Mouse (Mus musculus) megakaryocyte, embryonic 14.5 days (primary cell): ENCODE results near the gene Git2.

ENCODE experiments used
- FLI1 ChIP-seq: IDR thresholded peaks from 2 replicates; pipeline ENCODE4 v1.6.1; 2012; ENCODE audit warnings: low read length, inconsistent platforms, mixed read lengths
- GATA1 ChIP-seq: IDR thresholded peaks from 3 replicates; pipeline ENCODE4 v1.6.1; 2012; ENCODE audit warnings: mixed read lengths, low read length, inconsistent platforms, borderline replicate concordance

DNA sequence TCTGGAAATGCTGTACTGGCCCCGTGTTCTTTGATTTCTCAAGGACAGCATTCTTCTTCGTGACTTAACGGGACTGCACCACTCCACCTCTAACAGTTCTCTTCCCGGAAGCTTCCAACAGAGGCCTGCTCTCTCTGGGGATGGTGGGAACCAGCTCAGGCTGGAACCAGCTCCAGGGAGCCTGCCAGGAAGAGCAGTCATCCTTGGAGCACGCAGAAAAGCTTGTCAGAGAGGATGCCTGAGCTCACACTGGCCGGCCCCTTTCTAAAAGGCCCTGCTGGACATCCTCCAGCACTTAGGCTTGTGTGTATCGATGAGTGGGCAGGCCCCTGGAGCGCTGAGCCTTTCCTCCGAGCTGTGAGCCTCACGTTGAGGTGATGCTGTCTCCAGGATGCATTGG lies 47.2 kb downstream of the Git2 start:
- TF ChIP-seq GATA1, result no peak
- no peak for TF ChIP-seq FLI1
